Mouse (Mus musculus) bone marrow macrophage, adult 2 months (primary cell): ENCODE results near the gene Serpinb6a.

ENCODE experiments used
- CTCF ChIP-seq: IDR thresholded peaks from 2 replicates; pipeline ENCODE4 v1.5.1; 2012; ENCODE audit warnings: low read depth, mild to moderate bottlenecking, low read length, moderate library complexity
- POLR2A ChIP-seq: IDR thresholded peaks from 2 replicates; pipeline ENCODE4 v1.6.1; 2012; ENCODE audit warnings: mild to moderate bottlenecking, low read depth, low read length, borderline replicate concordance

DNA sequence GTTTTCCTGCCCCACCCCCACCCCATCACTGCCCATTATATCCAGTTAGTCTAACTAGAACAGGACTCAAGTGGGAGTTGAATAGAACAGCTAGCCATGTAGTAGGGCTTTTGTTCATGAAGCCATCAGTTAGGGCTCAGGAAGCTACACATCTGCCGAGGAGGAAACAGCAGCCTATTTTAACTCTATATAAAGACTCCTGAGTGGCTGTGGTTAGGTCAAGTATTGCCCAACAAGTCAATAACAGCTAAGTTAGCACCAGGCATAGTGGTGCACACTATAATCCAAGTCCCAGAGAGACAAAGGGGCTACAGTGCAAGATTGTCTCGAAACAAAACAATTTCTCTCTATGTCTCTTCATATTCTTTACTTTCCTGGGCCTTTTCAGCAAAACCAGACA is 29.4 kb upstream of the Serpinb6a start:
- TF ChIP-seq POLR2A (no peak), CTCF (no peak)
